Mouse (Mus musculus) gastrocnemius, adult 2 months (tissue): ENCODE measurements around the gene Phtf1. TPM values are rescaled to one million over a fixed set of nuclear protein-coding genes. Genes with fewer than 3 reads are reported as not detected.
A peak's percentile ranks its signal among the peaks of the same experiment; 100 is the strongest.

Experiments
- DNase-seq: peaks from one replicate; pipeline ENCODE4 v3.0.0; 2022
- H3K27ac ChIP-seq: fragments of 200-600 bp; 2 replicates; pipeline ENCODE4 v1.8.1; 2022; ENCODE audit warnings: mild to moderate bottlenecking
- H3K4me3 ChIP-seq: fragments of 200-600 bp; 2 replicates; pipeline ENCODE4 v1.8.1; 2022; ENCODE audit warnings: mild to moderate bottlenecking, moderate library complexity
- CTCF ChIP-seq: fragments of 200-600 bp; IDR thresholded peaks from 2 replicates; pipeline ENCODE4 v1.8.1; 2022; ENCODE audit warnings: antibody characterized with exemption, mild to moderate bottlenecking, moderate library complexity
- intact Hi-C: fragments of 180-260 bp; cut with DNase I; formaldehyde crosslinking; loops from one replicate; pipeline ENCODE4 v1.15.1; 2025
- long read RNA-seq, 2 experiments: library from polyadenylated mRNA; stranded (forward); transcript quantifications; one replicate each; pipeline ENCODE4 v2.0.0; 2021
- total RNA-seq, 2 experiments: library from RNA; stranded (reverse); gene quantifications; 2 replicates each; pipeline ENCODE4 v1.2.3; 2021

The Phtf1 gene
- total RNA-seq, result 1 to 10 TPM; 3.5 to 4.2 TPM
- long read RNA-seq, experiment 1, transcript Phtf1-202 (19 exons, 3,327 nt), result major isoform, 5 of 9 reads
- long read RNA-seq, experiment 1, partial matches to known transcripts, result 0 of 9 reads
- long read RNA-seq, experiment 1, other reads (novel, unspliced or antisense), result 4 of 9 reads
- long read RNA-seq, experiment 2, transcript Phtf1-202 (19 exons, 3,327 nt), result major isoform, 7 of 11 reads
- long read RNA-seq, experiment 2, partial matches to known transcripts, result 0 of 11 reads
- long read RNA-seq, experiment 2, other reads (novel, unspliced or antisense), result 3 of 11 reads

DNA sequence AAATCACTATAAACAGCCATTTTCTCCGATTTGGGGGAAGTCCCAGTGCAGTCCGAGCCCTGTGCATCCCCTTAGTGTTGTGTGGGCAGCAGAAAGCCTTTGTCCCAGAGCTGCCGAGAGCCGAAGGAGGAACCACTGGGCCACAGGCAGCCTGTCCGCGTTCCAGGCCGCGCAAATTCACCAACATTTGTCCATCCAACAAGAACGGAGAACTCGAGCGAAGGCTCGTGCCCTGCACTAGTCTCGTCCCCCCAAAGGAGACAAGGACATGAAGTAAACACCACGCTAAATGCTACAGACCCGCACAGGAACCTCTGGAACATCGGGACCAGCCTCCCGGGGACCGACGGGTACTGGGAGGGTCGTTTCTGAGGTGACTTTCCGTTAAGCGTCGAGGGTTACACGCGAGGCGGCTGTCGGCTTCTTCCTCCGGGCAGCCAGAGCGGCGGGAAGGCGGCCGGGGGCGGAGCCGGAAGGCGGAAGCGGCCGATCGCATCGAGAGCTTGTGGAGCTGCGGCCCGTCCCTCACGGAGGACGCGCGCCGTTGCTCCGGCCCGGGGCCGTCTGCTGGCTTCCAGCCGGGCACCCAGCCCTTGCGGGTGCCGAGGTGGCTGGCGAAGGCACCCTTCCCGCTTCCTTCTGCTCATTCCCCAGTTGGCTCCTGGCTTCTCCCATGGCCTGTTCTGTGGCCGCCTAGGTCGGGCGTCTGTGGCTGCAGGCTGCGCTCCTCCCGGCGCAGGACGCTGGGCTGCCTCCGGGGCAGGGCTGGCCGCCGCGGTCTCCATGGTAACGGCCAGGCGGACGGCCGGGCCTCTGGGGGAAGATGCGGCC lies at the start of gene Phtf1:
Gene Phtf1 (plus strand): TSS at position 250 of the 831 bp plus-strand sequence.
- DNase-seq, result peak; percentile 91
- H3K4me3 ChIP-seq, result peak within 1 kb of the TSS; percentile 99
- intact Hi-C loops, result loop anchor here (5.0 kb wide), 1 partner anchor 51 kb away; no protein-coding TSS in a partner anchor
- H3K27ac ChIP-seq, result peak within 1 kb of the TSS; percentile 89
- no peak for TF ChIP-seq CTCF

DNA sequence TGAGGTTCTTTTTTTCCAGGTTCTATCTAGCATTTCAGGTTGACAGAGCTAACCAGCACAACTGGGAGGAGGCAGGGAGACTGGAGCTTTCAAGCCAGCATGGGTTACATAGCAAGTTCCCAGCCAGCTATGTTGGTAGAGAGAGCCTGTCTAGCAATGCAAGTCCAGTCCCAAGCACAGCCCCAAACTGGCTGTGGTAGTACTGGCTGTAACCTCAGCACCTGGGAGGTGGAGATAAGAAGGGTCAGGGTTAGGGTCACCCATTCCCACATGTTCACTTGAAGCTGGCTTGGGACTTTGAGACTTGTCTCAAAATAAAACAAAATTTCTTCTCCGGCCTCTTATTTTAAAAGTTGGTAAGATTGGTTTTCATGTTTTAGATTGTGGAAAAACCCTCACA lies 47.8 kb upstream of the Phtf1 start:
- Histone ChIP-seq H3K4me3 (no peak overlapping the region), H3K27ac (no peak overlapping the region)
- intact Hi-C loops, result no loop called here
- no peak for DNase-seq
- no peak for TF ChIP-seq CTCF

DNA sequence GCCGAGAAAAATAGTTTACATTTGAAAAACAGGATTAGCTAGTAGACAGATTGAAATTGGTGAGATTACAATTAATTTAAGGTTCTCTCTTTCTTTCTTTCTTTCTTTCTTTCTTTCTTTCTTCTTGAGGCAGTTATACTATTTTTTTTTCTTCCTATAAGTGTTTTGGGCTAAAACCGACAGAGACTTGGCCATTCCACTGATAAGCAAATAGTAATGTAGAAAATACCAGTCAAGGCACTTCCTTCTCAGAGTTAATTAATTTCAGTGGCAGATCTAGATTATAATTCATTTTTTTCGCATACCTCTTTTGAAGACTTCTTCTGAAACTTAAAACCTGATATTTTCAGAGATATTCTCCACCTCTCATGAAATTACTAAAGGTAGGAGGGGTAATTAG lies 42.6 kb upstream of the Phtf1 start:
- H3K4me3 ChIP-seq, result no peak overlapping the region
- intact Hi-C loops, result no loop called here
- no peak for TF ChIP-seq CTCF
- no peak for DNase-seq
- H3K27ac ChIP-seq, result no peak overlapping the region

DNA sequence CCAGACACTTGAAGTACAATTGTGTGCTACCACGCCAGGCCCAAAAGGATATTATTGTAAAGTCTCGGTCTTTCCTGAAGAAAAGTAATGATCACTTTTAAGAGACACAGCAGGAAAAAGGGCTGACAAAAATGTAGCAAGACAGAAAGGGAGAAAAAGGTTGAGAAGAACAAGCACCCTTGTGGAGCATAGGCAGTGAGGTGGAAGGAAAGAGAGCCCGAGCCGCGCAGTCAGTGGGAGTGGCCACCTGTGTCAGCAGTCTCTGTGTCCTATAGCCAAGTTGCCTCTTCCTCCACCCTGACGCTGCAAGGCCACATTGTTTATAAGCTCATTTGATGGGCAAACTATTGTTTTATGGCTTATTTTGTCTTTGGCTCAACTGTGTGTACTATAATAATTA lies 40.4 kb upstream of the Phtf1 start:
- TF ChIP-seq CTCF, result no peak
- Histone ChIP-seq H3K4me3 (no peak overlapping the region), H3K27ac (0 out of 2 replicates have a peak overlapping the region, but pooled peaks have one; percentile 16)
- no peak for DNase-seq
- intact Hi-C loops, result no loop called here

DNA sequence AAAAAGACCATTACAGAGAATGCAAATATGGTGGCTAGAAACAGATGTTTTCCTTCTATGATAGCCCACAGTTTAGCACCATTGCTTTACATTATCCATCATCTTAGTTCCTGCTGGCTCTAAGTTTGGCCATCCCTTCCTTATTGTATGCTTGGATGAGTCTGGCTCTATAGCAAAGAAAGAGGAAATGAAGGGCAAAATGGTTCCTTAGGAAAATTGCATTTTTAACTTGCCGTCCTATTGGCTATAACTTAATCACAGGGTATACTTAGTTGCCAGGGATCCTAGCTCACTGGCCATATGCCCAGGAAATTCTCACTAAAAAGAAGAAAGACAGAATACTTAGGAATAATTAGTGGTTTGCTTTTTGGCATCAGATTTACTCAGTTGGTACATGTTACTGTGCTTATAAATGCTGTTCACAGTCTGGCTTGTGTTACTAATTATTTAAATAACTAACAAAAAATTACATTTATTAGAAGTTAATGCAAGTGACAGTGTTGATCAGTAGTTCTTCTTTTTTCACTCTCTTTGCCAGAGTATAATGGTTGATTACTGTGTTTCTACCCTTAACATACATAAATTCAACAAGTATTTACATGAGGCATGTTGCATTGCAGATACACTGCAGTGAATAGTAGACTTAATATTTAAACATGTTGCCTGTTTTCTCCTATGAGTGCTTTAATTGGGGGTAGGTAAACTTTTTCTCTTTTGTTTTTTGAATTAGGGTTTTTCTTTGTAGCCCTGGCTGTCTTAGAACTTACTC lies 22.9 kb upstream of the Phtf1 start:
- TF ChIP-seq CTCF, result no peak
- no peak for DNase-seq
- Histone ChIP-seq H3K27ac (no peak overlapping the region), H3K4me3 (no peak overlapping the region)
- intact Hi-C loops, result no loop called here

DNA sequence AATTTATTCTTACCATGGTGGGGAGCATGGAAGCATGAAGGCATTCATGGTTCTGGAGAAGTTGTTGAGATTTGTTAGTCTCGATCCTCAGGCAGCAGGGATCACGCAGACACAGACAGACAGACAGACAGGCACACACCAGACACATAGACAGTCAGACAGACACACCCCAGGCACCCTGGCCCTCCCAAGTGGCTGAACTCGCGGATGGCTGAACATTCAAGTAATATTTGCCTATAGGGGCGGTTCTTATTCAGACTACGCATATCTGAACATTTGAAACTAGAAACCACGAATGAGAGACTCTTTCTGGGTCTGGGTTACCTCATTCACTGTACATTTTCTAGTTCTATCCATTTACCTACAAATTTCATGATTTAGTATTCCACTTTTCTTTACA lies 19.2 kb upstream of the Phtf1 start:
- no peak for TF ChIP-seq CTCF
- DNase-seq, result no peak
- Histone ChIP-seq H3K4me3 (no peak overlapping the region), H3K27ac (no peak overlapping the region)
- intact Hi-C loops, result no loop called here

DNA sequence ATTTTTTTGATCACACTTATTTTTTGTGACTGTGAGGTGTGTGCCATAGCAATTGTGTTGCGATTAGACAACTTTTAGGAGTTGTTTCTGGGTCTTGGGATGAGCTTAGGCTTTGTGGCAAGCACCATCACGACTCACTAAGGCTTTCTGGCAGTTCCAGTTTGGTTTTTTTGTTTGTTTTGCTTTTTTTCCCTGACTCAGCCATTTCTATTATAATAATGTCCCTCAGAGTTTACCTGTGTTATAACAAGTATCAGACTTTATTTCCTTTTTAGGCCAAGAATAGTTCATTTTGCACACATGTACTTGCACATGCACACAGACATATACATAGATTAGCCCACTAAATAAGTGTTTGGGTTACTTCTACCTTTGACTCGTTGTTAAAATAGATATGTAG lies 7.3 kb upstream of the Phtf1 start:
- H3K4me3 ChIP-seq, result no peak overlapping the region
- TF ChIP-seq CTCF, result no peak
- intact Hi-C loops, result no loop called here
- DNase-seq, result no peak
- no peak overlapping the region for H3K27ac ChIP-seq

DNA sequence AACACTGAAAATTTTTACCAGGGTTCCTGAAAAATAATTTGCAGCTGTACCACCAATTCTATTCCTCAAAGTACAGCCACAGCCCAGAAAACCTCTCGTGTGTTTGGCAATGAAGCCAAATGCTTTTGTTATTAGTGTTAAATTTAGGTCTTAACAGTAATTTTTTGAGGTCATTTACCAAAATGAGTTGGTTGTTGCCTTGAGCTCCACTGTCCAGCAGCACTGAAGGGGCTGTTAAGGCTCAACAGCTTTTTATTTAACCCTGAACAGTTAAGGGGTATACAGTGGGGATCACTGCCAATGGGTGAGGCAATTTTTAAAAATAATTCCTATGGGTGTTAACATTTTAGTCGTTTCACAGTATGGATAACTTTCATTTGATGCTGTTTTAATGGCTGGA lies 679 bp upstream of the Phtf1 start:
- TF ChIP-seq CTCF, result no peak
- Histone ChIP-seq H3K27ac (peak overlapping the region; percentile 89), H3K4me3 (peak overlapping the region; percentile 99)
- DNase-seq, result no peak
- intact Hi-C loops, result loop anchor here (5.0 kb wide), 1 partner anchor 50 kb away; no protein-coding TSS in a partner anchor

DNA sequence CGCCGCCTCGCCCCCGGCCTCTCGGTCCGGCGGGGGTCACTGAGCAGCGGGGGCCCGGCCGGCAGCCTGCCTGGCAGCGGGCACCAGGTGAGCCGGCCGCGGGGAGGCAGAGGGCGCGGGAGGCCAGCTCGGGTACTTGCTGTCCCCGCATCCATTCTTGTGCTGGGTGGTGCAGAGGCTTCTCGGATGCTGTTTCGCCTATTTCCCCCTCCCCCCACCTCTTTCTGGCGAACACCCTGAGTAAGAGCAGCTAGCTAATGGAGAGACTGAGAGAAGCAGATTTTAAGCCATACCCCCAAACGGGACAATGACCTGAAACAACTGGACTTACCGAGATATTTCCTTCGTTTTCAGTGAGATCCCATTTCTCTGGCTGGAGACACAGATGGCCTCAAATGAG lies 791 bp downstream of the Phtf1 start:
- Histone ChIP-seq H3K27ac (peak overlapping the region; percentile 89), H3K4me3 (peak overlapping the region; percentile 99)
- no peak for TF ChIP-seq CTCF
- no peak for DNase-seq
- intact Hi-C loops, result loop anchor here (5.0 kb wide), 1 partner anchor 51 kb away; no protein-coding TSS in a partner anchor

DNA sequence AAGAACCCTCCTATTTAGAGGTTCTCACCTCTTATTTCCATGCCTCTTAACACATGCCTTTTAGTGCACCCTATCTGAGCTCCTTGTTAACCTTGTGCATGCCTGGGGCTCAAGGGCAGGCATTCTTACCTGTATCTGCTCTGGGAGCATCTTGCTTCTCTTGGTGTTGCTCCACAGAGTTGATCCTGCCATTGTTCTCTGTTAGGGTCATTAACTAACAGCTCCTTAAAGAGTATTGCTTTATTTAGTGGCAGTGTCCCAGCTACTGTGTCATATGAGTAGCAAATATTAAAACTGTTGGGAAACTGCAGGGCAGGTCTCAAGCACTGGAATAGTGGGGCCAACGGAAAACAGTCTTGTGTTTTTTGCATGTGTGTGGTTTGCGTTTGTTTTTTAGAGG lies 3.2 kb downstream of the Phtf1 start:
- H3K4me3 ChIP-seq, result no peak overlapping the region
- no peak for DNase-seq
- intact Hi-C loops, result no loop called here
- H3K27ac ChIP-seq, result no peak overlapping the region
- no peak for TF ChIP-seq CTCF

DNA sequence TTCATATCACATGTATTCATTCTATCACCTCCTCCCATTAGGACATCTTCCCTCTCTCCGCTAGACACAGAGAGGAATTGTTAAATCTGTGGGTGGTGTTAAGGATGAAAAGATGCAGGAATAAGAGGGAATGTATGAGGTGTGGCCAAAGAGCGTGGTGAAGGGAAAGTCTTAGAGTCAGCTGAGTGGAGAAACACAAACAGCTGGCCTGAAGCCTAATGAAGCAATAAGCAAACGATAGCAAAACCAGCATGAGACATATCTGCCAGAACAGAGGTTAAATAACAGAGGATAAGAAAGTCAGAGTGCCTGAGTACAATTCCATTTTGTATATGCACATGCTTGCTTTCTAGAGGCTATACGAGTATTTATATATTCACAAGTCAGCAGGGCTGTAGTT lies 16.6 kb downstream of the Phtf1 start:
- DNase-seq, result no peak
- no peak for TF ChIP-seq CTCF
- Histone ChIP-seq H3K27ac (no peak overlapping the region), H3K4me3 (no peak overlapping the region)
- intact Hi-C loops, result no loop called here

DNA sequence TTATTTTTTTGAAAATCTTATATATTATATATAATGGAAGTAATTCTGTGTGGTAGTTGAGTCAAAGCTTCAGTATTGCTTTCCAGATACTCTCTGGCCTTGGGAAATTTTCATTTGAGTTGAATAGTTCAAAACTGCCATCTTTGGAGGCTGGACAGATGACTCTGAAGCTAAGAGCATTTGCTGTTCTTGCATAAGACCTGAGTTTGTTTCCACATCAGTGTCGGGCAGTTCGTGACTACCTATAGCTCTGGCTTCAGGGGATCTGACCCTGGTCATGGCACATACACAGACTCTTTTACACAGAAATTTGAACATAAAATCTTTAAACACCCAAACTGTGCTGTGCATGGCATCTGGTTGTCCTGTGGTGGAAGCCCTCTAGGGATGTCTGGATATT lies 17.3 kb downstream of the Phtf1 start:
- Histone ChIP-seq H3K4me3 (no peak overlapping the region), H3K27ac (no peak overlapping the region)
- TF ChIP-seq CTCF, result no peak
- no peak for DNase-seq
- intact Hi-C loops, result no loop called here

DNA sequence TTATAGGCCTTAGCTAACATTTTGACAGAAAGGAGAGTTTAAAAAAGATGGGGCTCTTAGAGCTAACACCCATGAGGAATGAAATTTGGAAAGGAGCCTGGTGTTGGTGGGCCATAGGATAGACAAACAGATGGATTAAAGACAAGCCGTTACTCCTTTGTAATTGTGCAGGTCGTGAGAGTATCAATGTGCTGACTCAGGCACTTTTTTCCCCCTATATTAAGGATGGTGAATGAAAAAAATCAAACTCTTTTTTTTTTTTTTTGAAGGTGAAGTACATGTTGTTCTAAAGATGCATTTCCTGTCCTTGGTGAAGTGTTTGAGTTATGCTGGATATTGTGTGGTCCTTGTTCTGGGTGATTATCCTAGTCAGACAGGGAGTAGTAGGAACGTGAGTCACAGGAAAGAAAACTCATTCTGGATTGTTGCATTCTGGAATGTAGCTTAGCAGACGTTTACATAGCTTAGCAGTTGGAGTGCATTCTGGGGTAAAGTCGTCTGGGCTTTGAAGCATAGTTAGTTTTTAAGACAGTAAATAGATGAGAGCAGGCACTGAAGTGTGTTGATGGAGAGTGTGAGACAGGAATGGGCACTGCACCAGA lies 20.0 kb downstream of the Phtf1 start:
- intact Hi-C loops, result no loop called here
- Histone ChIP-seq H3K27ac (no peak overlapping the region), H3K4me3 (no peak overlapping the region)

More for the DNA sequence above, 20.0 kb downstream of the Phtf1 start:
- DNase-seq, result no peak
- no peak for TF ChIP-seq CTCF
